Mouse (Mus musculus) heart, adult 2 months (tissue): ENCODE measurements around the gene Tanc2.

Experiments used
- CTCF ChIP-seq: fragments of 200-600 bp; IDR thresholded peaks from 2 replicates; pipeline ENCODE4 v1.8.1; 2022; ENCODE audit warnings: antibody characterized with exemption, mild to moderate bottlenecking, moderate library complexity
- EP300 ChIP-seq: fragments of 200-500 bp; IDR thresholded peaks from 2 replicates; pipeline ENCODE4 v1.6.1; 2011; ENCODE audit warnings: low read depth, low read length, control low read depth; ENCODE audit not compliant: insufficient read depth
- POLR2A ChIP-seq: fragments of 200-500 bp; IDR thresholded peaks from 2 replicates; pipeline ENCODE4 v1.6.1; 2011; ENCODE audit warnings: mild to moderate bottlenecking, low read depth, low read length, control low read depth; ENCODE audit not compliant: insufficient read depth

DNA sequence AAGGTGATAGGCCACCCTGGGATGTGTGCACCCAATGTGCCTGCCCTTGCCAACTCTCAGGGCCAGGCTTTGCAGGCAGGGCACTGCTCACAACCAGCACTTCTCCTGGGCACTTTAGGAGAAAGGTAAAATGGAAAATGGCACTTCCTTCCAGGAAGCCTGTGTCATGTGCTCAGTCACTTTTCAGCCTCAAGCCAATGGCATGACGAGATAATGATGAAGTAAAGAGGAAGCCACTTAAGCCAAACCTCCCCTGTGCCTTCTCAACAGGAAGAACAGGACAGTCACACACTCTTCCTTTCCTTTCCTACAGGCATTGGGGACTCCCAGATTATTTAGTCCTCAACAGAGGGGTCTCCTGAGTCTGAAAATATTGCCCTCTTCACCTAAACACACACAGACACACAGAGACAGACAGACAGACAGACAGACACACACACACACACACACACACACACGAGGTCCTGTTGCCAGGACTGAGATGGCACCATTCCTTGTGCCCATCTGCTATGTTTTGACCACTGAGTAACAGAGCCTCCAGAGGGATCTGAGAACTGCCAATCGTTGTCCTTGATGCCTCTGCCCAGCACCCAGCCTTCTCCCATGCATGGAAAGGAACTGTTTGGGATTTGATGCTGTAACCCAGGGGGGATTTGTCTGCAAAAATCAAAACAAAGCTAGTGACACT, 330.5 kb downstream of the Tanc2 start:
- no peak for TF ChIP-seq POLR2A
- no peak for TF ChIP-seq EP300
- no peak for TF ChIP-seq CTCF
